Mouse (Mus musculus): ENCODE measurements around the gene Actl10.

DNA sequence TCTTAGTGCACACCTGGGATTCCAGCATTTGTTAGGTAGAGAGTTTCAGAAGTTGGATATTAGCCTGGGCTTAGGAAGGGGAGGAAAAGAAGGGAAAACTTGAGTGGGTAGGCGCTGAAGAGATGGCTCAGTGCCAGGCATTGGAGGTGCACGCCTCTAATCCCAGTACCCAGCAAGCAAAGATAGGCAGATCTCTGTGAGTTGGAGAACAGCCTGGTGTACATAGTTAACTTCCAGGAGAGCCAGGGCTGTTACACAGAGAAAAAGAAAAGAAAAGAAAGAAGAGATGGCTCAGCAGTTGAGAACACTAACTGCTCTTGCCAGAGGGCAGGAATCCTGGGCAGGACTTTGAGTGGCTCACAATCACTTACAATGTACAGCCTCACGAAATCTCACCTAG is 25.0 kb upstream of the Actl10 start:
- TF ChIP-seq CTCF (IDR thresholded peaks at IDR 0.05) (no peak), EP300 (IDR thresholded peaks at IDR 0.05) (no peak)
